Mouse (Mus musculus) hindbrain, embryonic 12.5 days (tissue): ENCODE results near the gene Zyx. TPM values are rescaled to one million over a fixed set of nuclear protein-coding genes. Genes with fewer than 3 reads are reported as not detected.
A peak's percentile ranks its signal among the peaks of the same experiment; 100 is the strongest.

Experiments
- ATAC-seq: fragments of 200-750 bp; cut with Nextera tagmentation; 2 replicates; pipeline ENCODE4 v1.8.0; 2017; ENCODE audit warnings: moderate TSS enrichment; ENCODE audit not compliant: low FRiP score
- H3K27ac ChIP-seq: fragments of 300-500 bp; sonication (generic); 2 replicates; pipeline ENCODE4 v1.5.1; 2016; ENCODE audit warnings: mild to moderate bottlenecking
- H3K27me3 ChIP-seq: fragments of 300-500 bp; sonication (generic); 2 replicates; pipeline ENCODE4 v1.6.1; 2016; ENCODE audit warnings: mild to moderate bottlenecking
- H3K36me3 ChIP-seq: fragments of 300-500 bp; sonication (generic); 2 replicates; pipeline ENCODE4 v1.6.1; 2016; ENCODE audit warnings: mild to moderate bottlenecking
- H3K4me1 ChIP-seq: fragments of 300-500 bp; sonication (generic); 2 replicates; pipeline ENCODE4 v1.6.1; 2016
- H3K4me2 ChIP-seq: fragments of 300-500 bp; sonication (generic); replicated peaks from 2 replicates; pipeline ENCODE4 v1.6.1; 2016; ENCODE audit warnings: mild to moderate bottlenecking
- H3K4me3 ChIP-seq: fragments of 300-500 bp; sonication (generic); 2 replicates; pipeline ENCODE4 v1.5.1; 2016; ENCODE audit warnings: mild to moderate bottlenecking
- H3K9ac ChIP-seq: fragments of 300-500 bp; sonication (generic); 2 replicates; pipeline ENCODE4 v1.6.1; 2016; ENCODE audit warnings: mild to moderate bottlenecking, moderate library complexity
- H3K9me3 ChIP-seq: fragments of 300-500 bp; sonication (generic); replicated peaks from 2 replicates; pipeline ENCODE4 v1.6.1; 2016; ENCODE audit warnings: mild to moderate bottlenecking
- WGBS: fragments of 180-500 bp; shearing (Covaris S2); methylation state at CpG from one replicate; pipeline ENCODE4 v1.1.7; 2016; 5-methylcytosine and 5-hydroxymethylcytosine counted together
- polyA plus RNA-seq: library from polyadenylated mRNA; unstranded; fragments of >200 nt; fragmentation: Nextera tagmentation; extraction: Ambion mirVana; gene quantifications from 2 replicates; pipeline ENCODE4 v1.2.1, GENCODE M21; 2016

The Zyx gene
- polyA plus RNA-seq, 1 experiment from 2014 or later = 71.4 TPM

- Histone ChIP-seq H3K36me3 (no peaks in the 10 kb centered on the region), H3K9ac (no peak overlapping the region), H3K9me3 (no peaks in the 10 kb centered on the region), H3K4me2 (no peak overlapping the region), H3K27me3 (no peaks in the 10 kb centered on the region), H3K4me1 (no peaks in the 10 kb centered on the region), H3K27ac (no peak overlapping the region), H3K4me3 (no peak overlapping the region)
- WGBS = 91% methylated on average over 3 of the region's 3 CpGs
- no peak for ATAC-seq
These were observed 18.5 kb upstream of the Zyx start for GRCm38 (mm10) chr6:42330946-42331345.

- Histone ChIP-seq H3K4me3 (no peak overlapping the region), H3K36me3 (no peaks in the 10 kb centered on the region), H3K27ac (no peak overlapping the region), H3K27me3 (no peaks in the 10 kb centered on the region), H3K9me3 (no peaks in the 10 kb centered on the region), H3K4me1 (no peaks in the 10 kb centered on the region), H3K9ac (no peak overlapping the region), H3K4me2 (no peak overlapping the region)
- WGBS = 84% methylated on average over 2 of the region's 2 CpGs
- ATAC-seq = no peak
These were observed 10.2 kb upstream of the Zyx start for GRCm38 (mm10) chr6:42339189-42339588.

DNA sequence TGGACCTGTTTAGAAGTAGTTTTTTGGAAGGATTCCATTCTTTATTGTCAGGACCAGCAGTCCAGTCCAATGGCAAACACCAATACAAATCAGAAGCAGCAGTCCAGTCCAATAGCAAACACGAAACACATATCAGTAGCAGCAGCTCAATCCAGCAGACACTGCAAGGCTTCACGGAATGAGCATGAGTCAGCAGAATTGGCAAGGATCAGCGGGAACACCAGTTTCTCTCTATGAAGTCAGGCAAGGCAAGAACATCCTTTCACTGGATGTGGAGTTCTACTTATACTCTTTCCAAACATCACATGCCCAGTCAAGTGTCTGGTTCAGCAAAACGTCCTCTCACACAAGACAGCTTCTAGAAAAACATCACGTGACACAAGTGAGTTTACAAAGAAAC lies 9.4 kb upstream of the Zyx start:
- H3K4me2 ChIP-seq = no peak overlapping the region
- no peaks in the 10 kb centered on the region for H3K36me3 ChIP-seq
- no peaks in the 10 kb centered on the region for H3K9me3 ChIP-seq
- H3K9ac ChIP-seq = no peak overlapping the region
- ATAC-seq = no peak
- no peak overlapping the region for H3K27ac ChIP-seq
- H3K27me3 ChIP-seq = no peaks in the 10 kb centered on the region
- H3K4me3 ChIP-seq = no peak overlapping the region
- H3K4me1 ChIP-seq = no peaks in the 10 kb centered on the region
- 85% methylated on average over 5 of the region's 5 CpGs for WGBS

GRCm38 (mm10) chr6:42342171-42342570 lies 7.3 kb upstream of the Zyx start:
- Histone ChIP-seq H3K4me1 (no peaks in the 10 kb centered on the region), H3K4me3 (no peak overlapping the region), H3K9me3 (no peaks in the 10 kb centered on the region), H3K27me3 (no peaks in the 10 kb centered on the region), H3K4me2 (no peak overlapping the region), H3K9ac (no peak overlapping the region), H3K36me3 (no peaks in the 10 kb centered on the region), H3K27ac (no peak overlapping the region)
- no peak for ATAC-seq
- 79% methylated on average over 1 of the region's 1 CpGs for WGBS

DNA sequence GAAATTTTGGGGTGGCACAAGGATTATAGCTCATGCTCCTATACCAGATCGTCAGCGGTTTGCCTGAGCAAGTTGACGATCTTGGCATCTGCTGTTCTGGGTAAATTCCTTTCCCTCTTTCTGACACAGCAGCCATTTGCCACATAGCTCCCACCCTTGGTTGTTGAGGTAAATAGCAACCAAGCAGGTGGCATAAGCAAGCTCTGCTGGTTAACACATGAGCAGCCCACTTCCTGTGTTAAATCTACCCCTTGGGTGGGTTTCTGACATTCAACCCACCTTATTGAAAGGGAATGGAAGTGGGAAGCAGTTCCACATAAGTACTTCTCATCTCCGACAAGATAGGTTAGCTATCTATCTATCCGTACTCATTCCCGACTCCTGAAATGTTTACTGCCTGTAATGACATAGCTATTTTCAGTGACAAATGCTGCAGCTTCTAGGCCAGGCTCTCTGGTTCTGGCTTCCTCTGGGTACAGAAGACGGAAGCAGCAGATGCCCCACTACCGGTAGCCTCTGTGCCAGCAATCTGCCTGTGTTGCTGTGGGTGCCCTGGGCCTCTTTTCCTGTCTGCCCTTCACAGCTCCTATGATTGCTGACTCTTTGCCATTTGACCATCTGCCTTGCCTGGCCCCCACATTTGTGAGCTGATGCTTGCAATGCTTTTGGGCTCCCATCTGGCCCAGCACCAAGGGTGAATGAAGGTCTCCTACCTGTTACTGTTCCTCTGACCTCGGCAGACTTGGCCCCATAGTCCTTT lies 5.9 kb upstream of the Zyx start:
- H3K36me3 ChIP-seq = no peaks in the 10 kb centered on the region
- no peak overlapping the region for H3K4me3 ChIP-seq
- peaks cover under 1% of the 10 kb centered on the region; the same call in 1 of the 2 replicates for H3K4me1 ChIP-seq
- no peak for ATAC-seq
- no peaks in the 10 kb centered on the region for H3K9me3 ChIP-seq
- H3K4me2 ChIP-seq = no peak overlapping the region
- no peaks in the 10 kb centered on the region for H3K27me3 ChIP-seq
- 90% methylated on average over 9 of the region's 9 CpGs for WGBS
- H3K9ac ChIP-seq = no peak overlapping the region
- no peak overlapping the region for H3K27ac ChIP-seq

DNA sequence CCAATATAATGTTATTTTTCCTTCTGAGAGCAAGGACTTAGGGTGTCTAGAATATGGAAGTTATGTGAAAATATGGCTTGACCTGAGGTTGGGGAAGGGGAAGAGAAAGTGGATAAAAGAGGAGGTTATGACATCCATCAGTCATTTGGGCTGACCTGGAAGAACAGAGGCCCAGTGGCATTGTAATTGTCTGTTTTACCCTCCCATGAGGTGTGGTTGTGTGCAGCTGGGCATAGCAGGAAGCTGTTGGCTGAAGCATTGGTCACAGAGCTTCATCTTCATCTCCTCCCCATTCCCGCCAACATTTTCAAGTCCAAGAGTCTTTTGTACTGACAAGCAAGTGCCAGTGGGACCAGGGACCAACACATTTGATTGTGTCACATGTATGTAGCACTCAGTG lies 5.2 kb upstream of the Zyx start:
- no peak for ATAC-seq
- WGBS = 50% methylated on average over 1 of the region's 1 CpGs
- Histone ChIP-seq H3K4me2 (no peak overlapping the region), H3K36me3 (no peaks in the 10 kb centered on the region), H3K9ac (no peak overlapping the region), H3K27ac (no peak overlapping the region), H3K4me1 (peaks cover 5% of the 10 kb centered on the region), H3K9me3 (no peaks in the 10 kb centered on the region), H3K4me3 (no peak overlapping the region), H3K27me3 (no peaks in the 10 kb centered on the region)

DNA sequence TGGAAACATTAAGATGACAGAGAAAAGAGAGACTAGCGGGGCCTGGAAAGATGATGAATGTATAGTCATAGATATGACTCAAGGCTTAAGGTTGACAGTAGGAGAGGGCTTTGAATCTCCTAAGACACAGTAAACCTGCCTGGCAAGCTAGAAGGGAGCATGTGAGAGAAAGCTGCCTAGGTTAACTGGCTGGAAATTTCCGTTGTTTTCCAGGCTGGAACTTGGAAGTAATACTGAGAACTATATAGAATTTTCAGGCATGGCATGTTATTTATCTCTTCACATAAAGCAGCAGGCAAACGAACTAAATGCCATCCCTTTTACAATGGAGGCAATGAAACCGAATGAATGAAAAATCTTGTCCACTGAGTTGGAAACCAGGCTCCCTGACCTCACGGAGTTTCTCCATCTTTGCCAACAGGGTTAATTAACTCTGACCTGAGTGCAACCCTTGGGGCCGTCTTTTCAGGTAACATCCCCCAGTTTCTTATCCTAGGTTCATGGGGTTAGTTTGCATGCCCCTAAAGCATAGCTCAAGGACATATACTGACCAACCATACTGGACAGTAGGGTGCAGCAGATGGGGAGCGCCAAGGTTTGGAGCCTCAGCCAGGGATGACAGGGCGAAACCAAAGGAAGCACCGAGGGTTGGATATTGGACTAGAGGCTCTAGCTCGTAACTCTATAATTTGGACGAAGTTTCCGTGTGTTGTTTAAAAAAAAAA lies 987 bp upstream of the Zyx start:
- Histone ChIP-seq H3K36me3 (peaks cover 12% of the 10 kb centered on the region), H3K27ac (no peak overlapping the region), H3K27me3 (no peaks in the 10 kb centered on the region), H3K4me3 (peak overlapping the region; percentile 75; the same call in 1 of the 2 replicates), H3K9me3 (no peaks in the 10 kb centered on the region), H3K4me2 (peak overlapping the region; percentile 66), H3K9ac (no peak overlapping the region), H3K4me1 (peaks cover 28% of the 10 kb centered on the region)
- WGBS = 38% methylated on average over 12 of the region's 12 CpGs
- ATAC-seq = no peak

DNA sequence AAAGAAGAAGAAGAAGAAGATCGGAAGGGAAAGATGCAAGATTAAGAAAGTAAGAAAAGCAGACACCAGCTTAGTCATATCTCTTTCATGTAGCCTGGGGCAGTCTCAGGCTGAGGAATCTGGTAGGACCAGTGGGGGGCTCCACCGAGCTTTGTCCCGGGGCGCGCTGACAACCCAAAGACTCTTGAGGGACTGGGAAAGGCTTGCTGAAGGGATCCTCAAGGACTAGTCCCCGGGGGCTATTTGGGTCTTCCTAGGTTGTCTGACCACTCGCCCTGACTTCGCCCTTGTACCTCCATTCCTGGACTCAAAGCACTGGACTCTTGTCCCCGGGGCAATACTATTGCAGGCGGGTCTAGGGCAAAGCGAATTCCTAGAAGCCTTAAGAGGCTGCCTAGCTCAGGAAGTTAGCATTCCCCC lies 414 bp upstream of the Zyx start:
- H3K9me3 ChIP-seq = no peaks in the 10 kb centered on the region
- ATAC-seq = peak; percentile 39
- H3K27ac ChIP-seq = peak overlapping the region; percentile 92
- WGBS = 1% methylated on average over 11 of the region's 11 CpGs
- peaks cover 32% of the 10 kb centered on the region for H3K4me1 ChIP-seq
- peak overlapping the region; percentile 75 for H3K4me3 ChIP-seq
- peak overlapping the region; percentile 66 for H3K4me2 ChIP-seq
- no peaks in the 10 kb centered on the region for H3K27me3 ChIP-seq
- peaks cover 13% of the 10 kb centered on the region for H3K36me3 ChIP-seq
- H3K9ac ChIP-seq = peak overlapping the region; percentile 88

DNA sequence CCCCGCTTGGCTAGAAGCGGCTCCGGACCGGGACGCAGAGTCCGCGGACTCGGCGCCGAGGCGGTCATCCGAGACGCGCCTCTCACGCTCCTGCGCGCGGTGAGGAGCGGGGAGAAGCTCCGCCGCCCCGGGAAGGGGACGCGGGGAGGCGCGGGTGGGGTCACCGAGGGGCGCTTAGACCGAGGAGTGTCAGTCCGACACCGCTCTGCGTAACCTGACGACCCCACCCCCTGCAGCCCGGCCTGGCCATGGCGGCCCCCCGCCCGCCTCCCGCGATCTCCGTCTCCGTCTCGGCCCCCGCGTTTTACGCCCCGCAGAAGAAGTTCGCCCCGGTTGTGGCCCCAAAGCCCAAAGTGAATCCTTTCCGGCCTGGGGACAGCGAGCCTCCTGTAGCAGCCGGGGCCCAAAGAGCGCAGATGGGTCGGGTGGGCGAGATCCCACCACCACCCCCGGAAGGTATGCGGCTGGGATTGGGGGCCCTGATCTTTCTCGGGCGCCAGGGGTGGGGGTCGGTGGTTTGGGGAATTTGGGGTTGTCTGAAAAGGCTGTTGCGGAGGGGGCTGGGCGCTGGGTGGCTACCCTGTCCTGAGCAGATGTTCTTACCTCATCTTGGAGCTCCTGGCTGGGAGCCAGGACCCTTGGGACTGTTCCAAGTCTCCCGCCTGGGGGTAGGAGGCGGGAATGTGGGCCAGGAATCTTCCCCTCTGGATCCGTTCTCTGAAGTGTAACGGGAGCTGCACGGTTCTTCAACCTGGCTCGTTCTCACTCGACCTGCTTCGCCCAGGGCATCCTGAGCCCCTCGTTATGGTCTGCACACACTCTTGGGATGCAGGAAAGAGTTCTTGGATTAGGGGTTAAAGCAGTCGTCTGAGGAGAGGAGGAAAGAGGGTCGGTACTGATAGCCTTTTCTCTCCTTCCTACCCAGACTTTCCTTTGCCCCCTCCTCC lies 864 bp downstream of the Zyx start:
- Histone ChIP-seq H3K27ac (peak overlapping the region; percentile 92), H3K9me3 (no peaks in the 10 kb centered on the region), H3K4me1 (peaks cover 37% of the 10 kb centered on the region), H3K4me3 (peak overlapping the region; percentile 75), H3K9ac (peak overlapping the region; percentile 88), H3K4me2 (peak overlapping the region; percentile 66), H3K27me3 (no peaks in the 10 kb centered on the region), H3K36me3 (peaks cover 23% of the 10 kb centered on the region)
- WGBS = under 1% methylated on average over 48 of the region's 72 CpGs
- ATAC-seq = peak; percentile 72

DNA sequence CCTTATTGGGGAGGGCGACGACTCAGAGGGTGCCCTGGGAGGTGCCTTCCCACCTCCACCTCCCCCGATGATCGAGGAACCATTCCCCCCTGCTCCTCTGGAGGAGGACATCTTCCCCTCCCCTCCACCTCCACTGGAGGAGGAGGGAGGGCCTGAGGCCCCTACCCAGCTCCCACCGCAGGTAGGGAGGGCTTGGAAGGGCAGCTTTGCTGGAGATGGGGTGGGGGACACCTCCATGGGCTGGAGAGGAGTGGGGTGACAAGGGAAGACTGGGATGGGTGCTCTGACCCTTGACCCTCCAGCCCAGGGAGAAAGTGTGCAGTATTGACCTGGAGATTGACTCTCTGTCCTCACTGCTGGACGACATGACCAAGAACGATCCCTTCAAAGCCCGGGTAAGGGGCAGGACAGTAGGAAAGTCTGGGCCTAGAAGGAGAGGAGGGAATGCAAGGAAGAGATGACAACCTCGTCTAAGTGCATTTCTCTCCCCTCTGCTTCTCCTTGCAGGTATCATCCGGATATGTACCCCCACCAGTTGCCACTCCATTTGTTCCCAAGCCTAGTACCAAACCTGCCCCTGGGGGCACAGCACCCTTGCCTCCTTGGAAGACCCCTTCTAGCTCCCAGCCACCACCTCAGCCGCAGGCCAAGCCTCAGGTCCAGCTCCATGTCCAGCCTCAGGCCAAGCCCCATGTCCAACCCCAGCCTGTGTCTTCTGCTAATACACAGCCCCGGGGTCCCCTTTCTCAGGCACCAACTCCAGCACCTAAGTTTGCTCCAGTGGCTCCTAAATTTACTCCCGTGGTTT lies 1.7 kb downstream of the Zyx start:
- Histone ChIP-seq H3K4me1 (peaks cover 37% of the 10 kb centered on the region), H3K27ac (peak overlapping the region; percentile 92), H3K4me3 (peak overlapping the region; percentile 75), H3K4me2 (peak overlapping the region; percentile 66), H3K36me3 (peaks cover 31% of the 10 kb centered on the region), H3K9ac (peak overlapping the region; percentile 88), H3K27me3 (no peaks in the 10 kb centered on the region), H3K9me3 (no peaks in the 10 kb centered on the region)
- 48% methylated on average over 10 of the region's 13 CpGs for WGBS
- ATAC-seq = 0 out of 2 replicates have a peak, but pooled peaks have one; percentile 0

DNA sequence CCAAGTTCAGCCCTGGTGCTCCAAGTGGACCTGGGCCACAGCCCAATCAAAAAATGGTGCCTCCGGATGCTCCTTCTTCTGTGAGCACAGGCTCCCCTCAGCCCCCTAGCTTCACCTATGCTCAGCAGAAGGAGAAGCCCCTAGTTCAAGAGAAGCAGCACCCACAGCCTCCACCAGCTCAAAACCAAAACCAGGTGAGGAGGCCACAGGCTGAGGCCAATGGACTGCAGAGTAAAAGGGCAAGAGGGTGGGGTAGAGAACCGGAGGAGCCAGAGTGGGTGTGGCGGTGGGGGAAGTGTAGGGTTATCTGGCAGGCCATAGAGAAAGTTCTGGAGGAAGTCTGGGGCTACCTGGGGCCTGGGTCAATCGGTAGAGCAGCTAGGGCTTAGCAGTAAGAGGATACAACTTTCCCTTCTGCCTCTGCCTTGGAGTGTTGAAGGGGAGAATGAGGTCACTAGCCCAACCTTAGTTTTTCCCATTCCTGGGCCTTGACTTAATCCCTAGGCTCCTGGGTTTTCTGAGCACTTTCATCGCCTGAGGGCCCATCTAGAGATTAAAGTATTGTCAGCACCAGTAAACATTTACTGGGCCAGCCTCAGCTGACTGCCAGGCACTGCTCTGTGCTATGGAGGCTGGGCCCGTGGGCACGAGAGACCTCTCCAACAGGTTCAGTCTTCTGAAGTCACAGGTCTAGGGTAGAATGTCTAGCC lies 2.5 kb downstream of the Zyx start:
- Histone ChIP-seq H3K4me2 (peak overlapping the region; percentile 66; the same call in 1 of the 2 replicates), H3K27me3 (no peaks in the 10 kb centered on the region), H3K4me3 (no peak overlapping the region), H3K4me1 (peaks cover 37% of the 10 kb centered on the region), H3K9ac (no peak overlapping the region), H3K9me3 (no peaks in the 10 kb centered on the region), H3K27ac (no peak overlapping the region), H3K36me3 (peaks cover 39% of the 10 kb centered on the region)
- WGBS = 86% methylated on average over 7 of the region's 7 CpGs
- no peak for ATAC-seq
